Mouse (Mus musculus) cortical plate, adult 2 months (tissue): ENCODE results near the gene Abhd6.

ENCODE experiments used
- CTCF ChIP-seq: fragments of 200-500 bp; IDR thresholded peaks from 2 replicates; pipeline ENCODE4 v1.5.1; 2011; ENCODE audit warnings: mild to moderate bottlenecking, control low read depth, low read length; ENCODE audit not compliant: insufficient read depth; ENCODE audit errors: extremely low read depth
- POLR2A ChIP-seq: fragments of 200-500 bp; IDR thresholded peaks from 2 replicates; pipeline ENCODE4 v1.6.1; 2011; ENCODE audit warnings: mild to moderate bottlenecking, low read length, control low read depth; ENCODE audit not compliant: insufficient read depth; ENCODE audit errors: extremely low read depth

DNA sequence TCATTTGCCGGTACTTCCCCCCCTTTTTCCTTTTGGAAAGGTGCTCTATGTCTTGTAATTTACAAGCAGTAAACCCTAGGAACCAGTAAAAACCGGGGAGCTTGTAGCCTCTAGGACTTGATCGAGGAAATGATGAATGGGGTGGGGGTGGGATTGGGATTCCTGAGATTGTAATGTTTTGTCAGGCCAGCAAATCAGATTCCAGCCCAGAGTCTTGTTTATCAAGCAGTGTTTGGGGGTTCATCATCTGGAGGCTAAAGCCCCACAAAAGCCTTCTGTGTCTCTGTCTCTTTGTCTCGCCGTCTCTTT is 95.9 kb downstream of the Abhd6 start:
- TF ChIP-seq CTCF, result no peak
- no peak for TF ChIP-seq POLR2A
